In genomic region chr12:58425961-58426360, GRCm38 (mm10) we compare ENCODE assay signal across 12 mouse cellular contexts.
DNase-seq lines count a peak whose midpoint lies in the region; ATAC-seq and TF ChIP-seq lines count a peak whose summit lies in the region.
"Had no signal": no experiment of that assay in that cellular context is flagged by ENCODE, and none has a peak within 500 bp of the region (broad histone marks: within the 10 kb centered on the region; RNA-seq: fewer than 3 reads in every experiment).

No protein-coding gene starts in this region.

- H3K9ac ChIP-seq in liver, adult 2 months (ENCODE audit: low read depth, low read length): no peak overlapping the region
- H3K9ac ChIP-seq in liver, embryonic 11.5 days (ENCODE audit: low read depth, low read length): no peak overlapping the region
- no peak overlapping the region for H3K9ac ChIP-seq in kidney, embryonic 16.5 days (replicated peaks; ENCODE audit: low read length)
- H3K9ac ChIP-seq in limb, embryonic 15.5 days: no peak overlapping the region

- H3K4me3 ChIP-seq in liver, adult 2 months (ENCODE audit: insufficient read depth, low read depth, low read length): no peak overlapping the region
- H3K4me3 ChIP-seq in liver, embryonic 11.5 days (ENCODE audit: low read depth, low read length): no peak overlapping the region
- no peak overlapping the region for H3K4me3 ChIP-seq in kidney, embryonic 16.5 days (ENCODE audit: low read length)
- H3K4me3 ChIP-seq in limb, embryonic 15.5 days: no peak overlapping the region
- H3K4me3 ChIP-seq: heart, adult 2 months; megakaryocyte, embryonic 14.5 days had no signal

- no peaks in the 10 kb centered on the region for H3K4me1 ChIP-seq in liver, adult 2 months (ENCODE audit: control insufficient read depth, insufficient read depth, low read length)
- H3K4me1 ChIP-seq in liver, embryonic 11.5 days (replicated peaks; ENCODE audit: control insufficient read depth, insufficient read depth, low read length): no peaks in the 10 kb centered on the region
- H3K4me1 ChIP-seq in kidney, embryonic 16.5 days (ENCODE audit: insufficient read depth, low read length): 0 out of 2 replicates have a peak, but pooled peaks cover 3% of the 10 kb centered on the region
- peaks cover 5% of the 10 kb centered on the region for H3K4me1 ChIP-seq in limb, embryonic 15.5 days

- no peak for ATAC-seq in liver, embryonic 11.5 days (replicated peaks; ENCODE audit: low FRiP score)
- peak; percentile 71; the same call in 1 of the 2 replicates for ATAC-seq in kidney, embryonic 16.5 days (ENCODE audit: low FRiP score, low TSS enrichment)
- ATAC-seq in limb, embryonic 15.5 days (ENCODE audit: insufficient number of reproducible peaks, low FRiP score, low TSS enrichment, low read depth): peak; percentile 72; the same call in 1 of the 2 replicates

- H3K27me3 ChIP-seq in liver, adult 2 months (ENCODE audit: control insufficient read depth, insufficient read depth, low read length): no peaks in the 10 kb centered on the region
- H3K27me3 ChIP-seq in liver, embryonic 11.5 days (replicated peaks; ENCODE audit: control insufficient read depth, insufficient read depth, low read length): no peaks in the 10 kb centered on the region
- H3K27me3 ChIP-seq in kidney, embryonic 16.5 days (ENCODE audit: insufficient read depth, low read length): no peaks in the 10 kb centered on the region
- H3K27me3 ChIP-seq in limb, embryonic 15.5 days: no peaks in the 10 kb centered on the region
- H3K27me3 ChIP-seq: megakaryocyte, embryonic 14.5 days had no signal

- H3K79me2 ChIP-seq in liver, adult 2 months (ENCODE audit: control insufficient read depth, insufficient read depth, low read length): no peaks in the 10 kb centered on the region

- no peak for TF ChIP-seq CTCF in liver, adult 2 months (IDR thresholded peaks at IDR 0.05; ENCODE audit: low read depth, low read length)

- TF ChIP-seq POLR2A in liver, adult 2 months (IDR thresholded peaks at IDR 0.05; ENCODE audit: extremely low read depth, insufficient read depth, low read length): no peak

- DNase-seq in cerebellum, adult 9-11 months: peak; percentile 3
- no peak for DNase-seq in cerebellum, adult 11 months
- DNase-seq in liver, adult 2 months (ENCODE audit: extremely low read depth, low read depth, low spot score): peak; percentile 52
- DNase-seq in liver, embryonic 11.5 days (ENCODE audit: low spot score): no peak
- no peak for DNase-seq in right cerebral cortex, postnatal 4 days
- DNase-seq in right cerebral cortex, adult 2 months (ENCODE audit: low spot score in 2 of 2): no peak
- DNase-seq: heart, adult 2 months; heart, postnatal 36 days; lung, adult 18-20 months had no signal

- no peaks in the 10 kb centered on the region for H3K9me3 ChIP-seq in liver, embryonic 11.5 days (ENCODE audit: control insufficient read depth, low read length)
- H3K9me3 ChIP-seq in kidney, embryonic 16.5 days (ENCODE audit: low read length): no peaks in the 10 kb centered on the region
- no peaks in the 10 kb centered on the region for H3K9me3 ChIP-seq in limb, embryonic 15.5 days
- H3K9me3 ChIP-seq: megakaryocyte, embryonic 14.5 days had no signal

- H3K4me2 ChIP-seq in liver, embryonic 11.5 days: no peak overlapping the region
- H3K4me2 ChIP-seq in kidney, embryonic 16.5 days (replicated peaks; ENCODE audit: low read depth, low read length): no peak overlapping the region
- no peak overlapping the region for H3K4me2 ChIP-seq in limb, embryonic 15.5 days

- 61% methylated on average over 4 of the region's 4 CpGs for WGBS in liver, adult 2 months
- 72% methylated on average over 4 of the region's 4 CpGs for WGBS in liver, embryonic 11.5 days
- 65% methylated on average over 4 of the region's 4 CpGs for WGBS in kidney, embryonic 16.5 days
- 51% methylated on average over 4 of the region's 4 CpGs for WGBS in limb, embryonic 15.5 days

- H3K36me3 ChIP-seq in liver, adult 2 months (ENCODE audit: control insufficient read depth, insufficient read depth, low read length): no peaks in the 10 kb centered on the region
- H3K36me3 ChIP-seq in liver, embryonic 11.5 days (ENCODE audit: control insufficient read depth, insufficient read depth, low read length): no peaks in the 10 kb centered on the region
- no peaks in the 10 kb centered on the region for H3K36me3 ChIP-seq in kidney, embryonic 16.5 days (ENCODE audit: insufficient read depth, low read length)
- H3K36me3 ChIP-seq in limb, embryonic 15.5 days: no peaks in the 10 kb centered on the region

- no peak overlapping the region for H3K27ac ChIP-seq in liver, adult 2 months (replicated peaks; ENCODE audit: insufficient read depth, low read depth, low read length)
- H3K27ac ChIP-seq in liver, embryonic 11.5 days (ENCODE audit: low read depth, low read length): no peak overlapping the region
- peak overlapping the region; percentile 25; the same call in 1 of the 2 replicates for H3K27ac ChIP-seq in kidney, embryonic 16.5 days (ENCODE audit: low read length)
- H3K27ac ChIP-seq in limb, embryonic 15.5 days: peak overlapping the region; percentile 55; the same call in 1 of the 2 replicates
- H3K27ac ChIP-seq: heart, adult 2 months had no signal

Comparison
In these comparisons a context has a peak if more than half of its experiments do, and no peak if none do; other contexts are left out.
1. DNase-seq: peak in cerebellum, adult 9-11 months (single experiment) and liver, adult 2 months (single experiment); none in cerebellum, adult 11 months (single experiment), liver, embryonic 11.5 days (single experiment), right cerebral cortex, postnatal 4 days (single experiment) and right cerebral cortex, adult 2 months (0 of 2).
2. H3K27ac ChIP-seq: peak in kidney, embryonic 16.5 days (single experiment) and limb, embryonic 15.5 days (single experiment); none in liver, adult 2 months (single experiment) and liver, embryonic 11.5 days (single experiment).